Mouse (Mus musculus): ENCODE results near the gene Cox4i1. TPM values are rescaled to one million over a fixed set of nuclear protein-coding genes. Genes with fewer than 3 reads are reported as not detected.

Cox4i1 gene
- polyA plus RNA-seq, 1 experiment: 2,917 TPM

DNA sequence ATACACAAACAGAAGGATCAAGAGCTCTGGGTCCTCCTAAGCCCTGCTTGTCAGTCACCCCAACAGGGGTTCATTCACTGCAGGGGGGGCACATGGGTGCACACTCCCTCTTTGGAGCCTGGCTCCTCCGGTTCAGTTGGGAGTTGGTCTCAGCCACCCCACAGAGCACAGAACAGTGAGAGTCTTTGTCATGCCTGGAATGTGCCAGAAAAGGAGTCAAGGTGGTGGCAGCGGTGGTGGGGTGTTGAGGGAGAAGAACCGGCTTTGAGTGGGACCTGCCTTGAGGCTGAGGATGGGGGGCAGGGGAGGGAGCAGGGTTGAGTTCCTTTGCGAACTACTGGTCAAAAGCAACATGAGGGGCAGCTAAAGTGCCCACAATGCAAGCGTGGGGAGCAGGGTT, 38.0 kb upstream of the Cox4i1 start:
- no peak for DNase-seq
- 66% methylated on average over 5 of the region's 5 CpGs for WGBS
- H3K4me3 ChIP-seq (replicated peaks; ENCODE audit: insufficient read depth, low read depth, low read length): no peak overlapping the region
- no peak for TF ChIP-seq CTCF (IDR thresholded peaks at IDR 0.05; ENCODE audit: borderline replicate concordance, insufficient read depth, low read depth, low read length)
- no peak overlapping the region for H3K27ac ChIP-seq (ENCODE audit: insufficient read depth, low read length)
- peaks cover 4% of the 10 kb centered on the region for H3K4me1 ChIP-seq (ENCODE audit: control insufficient read depth, insufficient read depth, low read length)
- no peaks in the 10 kb centered on the region for H3K27me3 ChIP-seq (ENCODE audit: control insufficient read depth, insufficient read depth, low read length)

DNA sequence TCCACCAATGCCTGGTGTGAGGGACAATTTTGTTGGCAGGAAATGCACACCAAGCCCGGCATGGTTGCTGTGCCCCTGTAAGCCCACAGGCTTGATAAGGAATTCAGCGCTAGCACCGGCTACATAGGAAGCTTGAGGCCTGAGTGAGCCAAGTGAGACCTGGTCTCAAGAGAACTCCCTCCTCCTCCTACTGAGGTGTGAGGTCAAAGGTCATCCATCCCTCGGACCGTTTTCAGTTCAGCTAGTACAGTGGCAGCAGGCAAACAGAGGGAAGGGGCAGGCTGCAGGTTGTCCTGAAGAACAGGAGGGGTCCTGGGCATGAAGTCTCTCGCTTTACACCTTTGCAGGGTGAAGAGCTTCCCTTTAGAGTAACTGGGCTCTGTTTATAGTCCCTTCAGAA, 37.2 kb upstream of the Cox4i1 start:
- Histone ChIP-seq H3K27ac (ENCODE audit: insufficient read depth, low read length) (no peak overlapping the region), H3K4me1 (ENCODE audit: control insufficient read depth, insufficient read depth, low read length) (peaks cover 4% of the 10 kb centered on the region), H3K27me3 (ENCODE audit: control insufficient read depth, insufficient read depth, low read length) (no peaks in the 10 kb centered on the region), H3K4me3 (replicated peaks; ENCODE audit: insufficient read depth, low read depth, low read length) (no peak overlapping the region)
- WGBS: 73% methylated on average over 6 of the region's 6 CpGs
- no peak for DNase-seq
- TF ChIP-seq POLR2A (IDR thresholded peaks at IDR 0.05; ENCODE audit: borderline replicate concordance, insufficient read depth, low read length) (no peak), CTCF (IDR thresholded peaks at IDR 0.05; ENCODE audit: borderline replicate concordance, insufficient read depth, low read depth, low read length) (no peak)

DNA sequence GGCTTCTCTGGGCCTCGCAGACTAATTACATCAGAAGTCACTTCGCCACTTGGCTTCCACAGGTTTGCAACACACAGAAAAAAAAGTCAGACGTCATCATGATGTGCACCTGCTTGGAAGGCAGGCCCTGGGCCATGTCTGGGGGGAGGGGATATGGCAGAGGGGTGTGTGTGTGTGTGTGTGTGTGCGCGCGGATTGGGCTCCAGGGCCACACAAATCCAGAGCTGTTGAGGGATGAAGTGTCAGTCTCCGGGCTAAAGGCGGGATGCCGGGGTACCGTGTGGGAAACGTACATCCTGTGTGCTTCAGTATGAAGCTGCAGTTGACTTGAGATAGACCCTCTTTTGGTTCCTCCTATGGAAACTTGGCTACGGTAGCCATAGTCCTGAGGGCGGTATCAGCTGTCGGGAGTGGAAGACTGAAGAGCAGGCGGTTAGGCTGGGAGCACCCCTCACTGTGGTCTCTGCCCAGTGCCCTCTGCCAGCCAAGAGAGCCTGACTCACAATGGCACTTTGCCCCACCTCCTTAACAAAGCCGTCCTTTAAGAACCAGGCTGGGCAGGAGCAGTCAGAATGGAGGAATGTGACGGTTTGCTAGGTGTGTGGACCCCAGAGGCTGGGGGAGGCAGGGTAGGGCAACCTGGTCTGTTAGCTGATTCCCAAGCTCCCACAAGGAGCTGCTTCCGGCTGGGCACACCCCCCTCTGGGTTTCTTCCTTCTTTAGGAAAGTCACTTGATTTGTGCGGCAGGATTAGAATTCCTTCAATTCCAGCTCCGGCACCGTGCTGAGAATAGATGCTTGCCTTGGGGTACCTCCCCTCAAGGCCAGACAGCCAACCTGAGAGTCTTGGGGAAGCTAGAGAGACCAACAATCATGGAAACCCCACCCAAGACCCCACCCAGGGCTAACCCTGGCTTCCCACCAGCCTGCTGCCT, 36.3 kb upstream of the Cox4i1 start:
- DNase-seq: peak in 1 of 2 experiments; percentile 27
- Histone ChIP-seq H3K27me3 (ENCODE audit: control insufficient read depth, insufficient read depth, low read length) (no peaks in the 10 kb centered on the region), H3K4me1 (ENCODE audit: control insufficient read depth, insufficient read depth, low read length) (peaks cover 4% of the 10 kb centered on the region), H3K27ac (ENCODE audit: insufficient read depth, low read length) (no peak overlapping the region), H3K4me3 (replicated peaks; ENCODE audit: insufficient read depth, low read depth, low read length) (no peak overlapping the region)
- WGBS: 76% methylated on average over 21 of the region's 21 CpGs
- TF ChIP-seq POLR2A (IDR thresholded peaks at IDR 0.05; ENCODE audit: borderline replicate concordance, insufficient read depth, low read length): no peak
- no peak for TF ChIP-seq CTCF (IDR thresholded peaks at IDR 0.05; ENCODE audit: borderline replicate concordance, insufficient read depth, low read depth, low read length)

DNA sequence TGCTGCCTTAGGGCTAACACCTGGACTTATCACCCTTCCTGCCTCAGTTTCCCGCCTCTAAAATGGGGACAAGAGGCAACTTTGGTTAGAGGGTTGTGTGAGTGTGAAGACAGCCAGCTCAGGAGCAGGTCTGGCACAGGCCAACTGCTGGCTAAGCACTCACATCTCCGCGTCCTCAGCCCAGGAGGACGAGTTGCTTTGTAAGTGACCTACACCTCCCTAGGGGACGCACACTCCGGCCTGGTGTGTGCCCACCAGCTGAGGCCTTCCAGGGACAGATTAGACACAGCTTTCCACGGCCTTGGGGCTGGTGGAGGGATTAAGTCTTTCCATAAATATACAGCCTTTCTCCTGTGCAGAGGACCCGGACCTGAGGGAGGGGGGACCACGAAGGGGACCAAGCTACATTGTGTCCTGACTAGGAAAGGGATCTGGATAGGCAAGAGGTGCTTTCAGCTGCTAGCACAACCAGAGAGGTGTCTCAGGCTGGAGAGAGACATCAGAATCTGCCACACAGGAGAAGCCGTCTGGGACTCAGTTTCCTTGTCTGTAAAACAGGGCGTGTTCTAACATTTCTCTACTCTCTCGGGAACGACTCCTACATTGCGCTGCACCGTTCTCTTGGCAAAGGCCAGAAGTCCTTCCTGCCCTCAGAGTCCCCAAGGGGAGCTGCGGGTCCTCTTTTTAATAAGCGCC, 34.9 kb upstream of the Cox4i1 start:
- no peak overlapping the region for H3K4me3 ChIP-seq (replicated peaks; ENCODE audit: insufficient read depth, low read depth, low read length)
- TF ChIP-seq POLR2A (IDR thresholded peaks at IDR 0.05; ENCODE audit: borderline replicate concordance, insufficient read depth, low read length): no peak
- TF ChIP-seq CTCF (IDR thresholded peaks at IDR 0.05; ENCODE audit: borderline replicate concordance, insufficient read depth, low read depth, low read length): no peak
- H3K27ac ChIP-seq (ENCODE audit: insufficient read depth, low read length): no peak overlapping the region
- H3K4me1 ChIP-seq (ENCODE audit: control insufficient read depth, insufficient read depth, low read length): no peaks in the 10 kb centered on the region
- 43% methylated on average over 17 of the region's 17 CpGs for WGBS
- DNase-seq: no peak
- no peaks in the 10 kb centered on the region for H3K27me3 ChIP-seq (ENCODE audit: control insufficient read depth, insufficient read depth, low read length)

DNA sequence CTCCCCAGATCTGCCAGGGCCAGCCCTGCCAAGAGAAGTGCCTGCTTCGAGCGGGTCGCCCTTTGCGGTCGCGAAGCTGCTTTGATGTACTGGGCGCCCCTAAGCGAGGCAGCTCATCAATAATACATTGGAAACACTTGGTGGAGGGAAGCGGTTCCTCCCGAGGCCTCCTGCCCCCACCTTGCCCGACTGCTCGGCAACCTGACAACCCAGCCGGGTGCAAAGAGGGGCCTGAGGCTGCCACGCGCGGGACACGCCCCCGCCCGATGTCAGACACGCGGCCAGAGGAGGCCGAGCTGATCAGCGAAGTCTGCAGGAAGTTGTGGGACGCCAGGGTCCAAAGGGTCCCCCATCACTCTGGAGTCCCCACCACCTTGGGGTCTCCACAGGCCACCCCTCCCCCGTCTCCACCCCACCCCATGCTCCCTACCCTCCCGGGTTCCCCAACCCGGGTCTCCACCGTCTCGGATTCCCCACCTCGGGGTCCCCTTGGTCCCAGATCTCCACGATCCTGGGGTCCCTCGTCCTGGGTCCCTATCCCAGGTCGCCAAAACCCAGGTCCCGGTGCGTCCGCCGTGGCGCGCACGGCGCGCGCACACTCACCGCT, 34.3 kb upstream of the Cox4i1 start:
- WGBS: 1% methylated on average over 44 of the region's 44 CpGs

DNA sequence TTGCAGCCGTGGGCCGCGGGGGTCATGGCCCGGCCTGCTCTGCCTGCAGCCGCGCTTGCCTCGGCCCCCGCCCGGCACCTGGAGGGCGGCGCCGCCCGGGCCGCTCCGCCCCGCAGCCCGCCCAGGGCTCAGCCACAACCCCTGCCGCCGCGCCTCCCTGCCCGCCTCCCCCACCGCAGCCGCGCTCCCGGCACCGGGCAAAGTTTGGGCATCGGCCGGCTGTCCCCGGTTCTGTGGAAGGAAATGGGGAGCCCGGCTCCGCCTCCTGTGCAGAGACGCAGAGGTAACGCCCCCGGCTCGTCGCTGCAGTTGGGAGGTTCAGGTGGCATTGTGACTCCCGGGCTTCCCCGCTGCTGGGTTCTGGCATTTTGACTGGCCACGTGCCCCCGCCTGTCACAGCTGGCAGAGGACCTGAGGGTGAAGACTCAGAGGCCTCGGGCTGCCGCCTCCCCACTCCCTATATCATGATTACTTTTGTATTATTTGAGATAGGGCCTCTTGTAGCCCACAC, 33.6 kb upstream of the Cox4i1 start:
- no peaks in the 10 kb centered on the region for H3K27me3 ChIP-seq (ENCODE audit: control insufficient read depth, insufficient read depth, low read length)
- H3K4me1 ChIP-seq (ENCODE audit: control insufficient read depth, insufficient read depth, low read length): no peaks in the 10 kb centered on the region
- no peak for TF ChIP-seq CTCF (IDR thresholded peaks at IDR 0.05; ENCODE audit: borderline replicate concordance, insufficient read depth, low read depth, low read length)
- TF ChIP-seq POLR2A (IDR thresholded peaks at IDR 0.05; ENCODE audit: borderline replicate concordance, insufficient read depth, low read length): no peak
- peak overlapping the region; percentile 56 for H3K4me3 ChIP-seq (replicated peaks; ENCODE audit: insufficient read depth, low read depth, low read length)
- peak; percentile 39 to 41 for DNase-seq
- WGBS: 2% methylated on average over 42 of the region's 42 CpGs
- no peak overlapping the region for H3K27ac ChIP-seq (ENCODE audit: insufficient read depth, low read length)

More for the DNA sequence above, 34.3 kb upstream of the Cox4i1 start:
- no peak overlapping the region for H3K27ac ChIP-seq (ENCODE audit: insufficient read depth, low read length)
- no peak for TF ChIP-seq CTCF (IDR thresholded peaks at IDR 0.05; ENCODE audit: borderline replicate concordance, insufficient read depth, low read depth, low read length)
- TF ChIP-seq POLR2A (IDR thresholded peaks at IDR 0.05; ENCODE audit: borderline replicate concordance, insufficient read depth, low read length): no peak
- H3K4me1 ChIP-seq (ENCODE audit: control insufficient read depth, insufficient read depth, low read length): no peaks in the 10 kb centered on the region
- H3K27me3 ChIP-seq (ENCODE audit: control insufficient read depth, insufficient read depth, low read length): no peaks in the 10 kb centered on the region
- H3K4me3 ChIP-seq (replicated peaks; ENCODE audit: insufficient read depth, low read depth, low read length): peak overlapping the region; percentile 56
- no peak for DNase-seq

DNA sequence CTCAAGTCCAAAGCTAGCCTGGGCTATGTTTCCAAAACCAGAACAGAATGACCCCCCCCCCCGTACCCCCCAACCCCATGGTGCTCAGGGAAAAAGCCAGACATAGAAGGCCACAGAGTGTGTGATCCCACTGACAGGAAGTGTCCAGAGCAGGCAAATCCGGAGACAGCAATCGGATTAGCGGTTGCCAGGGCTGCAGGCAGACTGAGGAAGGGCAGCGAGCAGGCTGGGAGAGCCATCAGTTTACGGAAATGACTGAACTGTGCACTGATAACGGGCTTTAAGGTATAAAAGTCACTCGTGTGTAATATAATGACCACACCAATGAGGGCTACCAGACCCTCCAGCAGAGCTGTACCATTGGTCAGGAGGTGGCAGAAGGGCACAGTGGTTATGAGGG, 26.8 kb upstream of the Cox4i1 start:
- DNase-seq: no peak
- peaks cover 13% of the 10 kb centered on the region for H3K4me1 ChIP-seq (ENCODE audit: control insufficient read depth, insufficient read depth, low read length)
- TF ChIP-seq POLR2A (IDR thresholded peaks at IDR 0.05; ENCODE audit: borderline replicate concordance, insufficient read depth, low read length) (no peak), CTCF (IDR thresholded peaks at IDR 0.05; ENCODE audit: borderline replicate concordance, insufficient read depth, low read depth, low read length) (no peak)
- WGBS: 45% methylated on average over 8 of the region's 8 CpGs
- no peaks in the 10 kb centered on the region for H3K27me3 ChIP-seq (ENCODE audit: control insufficient read depth, insufficient read depth, low read length)
- H3K27ac ChIP-seq (ENCODE audit: insufficient read depth, low read length): no peak overlapping the region
- H3K4me3 ChIP-seq (replicated peaks; ENCODE audit: insufficient read depth, low read depth, low read length): no peak overlapping the region
